Mouse (Mus musculus) splenic B cell, adult 2 months (primary cell): ENCODE data around the gene H2-Aa.
"Not testable (repeated sequence)": the region's sequence is repeated elsewhere in the genome, so short reads cannot be mapped to it uniquely, and the experiment has no call there.

Experiments used
- DNase-seq: peaks from one replicate; pipeline ENCODE4 v3.0.0-alpha.2; 2011; ENCODE audit warnings: low read depth, low spot score
- H3K27me3 ChIP-seq: 2 replicates; pipeline ENCODE4 v1.6.1; 2012; ENCODE audit warnings: mild to moderate bottlenecking, low read length, moderate library complexity, mixed read lengths; ENCODE audit not compliant: control insufficient read depth, poor library complexity, insufficient read depth, severe bottlenecking
- H3K36me3 ChIP-seq: 2 replicates; pipeline ENCODE4 v1.6.1; 2012; ENCODE audit warnings: mild to moderate bottlenecking, low read length, moderate library complexity, mixed read lengths; ENCODE audit not compliant: control insufficient read depth, poor library complexity, insufficient read depth, severe bottlenecking

Gene H2-Aa

DNA sequence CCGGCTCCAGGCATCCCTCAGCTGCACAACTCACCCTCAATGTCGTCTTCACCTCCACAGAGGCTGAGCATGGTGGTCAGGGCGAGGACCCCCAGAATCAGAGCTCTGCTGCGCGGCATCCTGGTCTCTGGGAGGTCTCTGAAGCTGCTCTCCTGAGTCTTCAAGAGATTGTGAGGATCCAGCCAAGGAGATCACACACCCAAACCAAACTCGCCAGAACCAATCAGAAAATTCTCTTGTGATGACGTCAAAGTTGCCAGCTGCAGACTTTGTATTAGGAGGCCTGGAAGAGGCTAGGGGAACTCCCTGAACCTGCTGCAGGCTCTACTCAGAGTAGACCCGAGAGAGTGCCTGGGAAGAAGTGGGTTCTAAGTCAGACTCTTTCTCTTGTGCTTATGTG, at the start of gene H2-Aa:
TSS of gene H2-Aa (minus strand) at position 176 of the 400 bp plus-strand sequence.
- H3K27me3 ChIP-seq: no peaks in the 10 kb centered on the region
- H3K36me3 ChIP-seq: peaks cover 40% of the 10 kb centered on the region
- peak; percentile 99 for DNase-seq

DNA sequence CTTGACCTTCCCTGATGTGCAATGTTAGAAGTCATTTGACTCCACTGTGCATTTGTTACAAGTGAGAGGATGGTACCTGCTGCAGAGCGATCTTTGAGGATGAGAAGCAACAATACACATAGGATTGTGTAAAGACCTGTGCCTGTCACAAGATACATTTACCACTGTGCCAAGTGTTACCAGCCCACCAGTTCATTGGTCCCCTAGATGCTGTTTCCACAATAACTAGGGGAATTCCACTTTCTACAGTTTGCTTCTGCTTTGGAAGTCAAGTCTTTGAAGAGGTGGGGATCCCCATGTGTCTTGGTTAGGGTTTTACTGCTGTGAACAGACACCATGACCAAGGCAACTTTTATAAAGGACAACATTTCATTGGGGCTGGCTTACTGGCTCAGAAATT, 43.6 kb upstream of the H2-Aa start:
- peak; percentile 73 for DNase-seq
- peaks cover 19% of the 10 kb centered on the region for H3K36me3 ChIP-seq

GRCm38 (mm10) chr17:34329807-34330206, 42.2 kb upstream of the H2-Aa start:
- DNase-seq: peak; percentile 79
- no peaks in the 10 kb centered on the region for H3K27me3 ChIP-seq

More for the DNA sequence above, 43.6 kb upstream of the H2-Aa start:
- no peaks in the 10 kb centered on the region for H3K27me3 ChIP-seq

DNA sequence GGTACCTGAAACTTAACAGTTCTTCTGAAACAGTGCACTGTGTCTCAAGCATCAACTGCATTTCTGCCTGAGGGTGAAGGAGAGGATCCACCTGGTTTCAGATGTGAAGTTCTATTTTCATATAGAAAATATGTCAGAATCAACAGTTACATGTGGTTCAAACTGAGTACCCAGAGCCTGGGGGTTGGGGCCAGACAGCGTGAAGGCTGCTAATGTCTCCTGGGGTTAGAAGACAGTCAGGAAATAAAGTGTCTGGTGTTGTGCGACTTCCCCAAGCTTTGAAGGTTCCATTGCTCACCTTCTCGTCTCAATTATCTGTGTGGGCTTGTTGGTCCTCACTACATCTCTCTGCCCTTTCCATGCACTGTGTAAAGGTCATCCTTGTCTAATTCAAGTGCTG, 38.8 kb upstream of the H2-Aa start:
- Histone ChIP-seq H3K27me3 (no peaks in the 10 kb centered on the region), H3K36me3 (no peaks in the 10 kb centered on the region)
- peak; percentile 81 for DNase-seq

More at GRCm38 (mm10) chr17:34329807-34330206, 42.2 kb upstream of the H2-Aa start:
- peaks cover 12% of the 10 kb centered on the region for H3K36me3 ChIP-seq

DNA sequence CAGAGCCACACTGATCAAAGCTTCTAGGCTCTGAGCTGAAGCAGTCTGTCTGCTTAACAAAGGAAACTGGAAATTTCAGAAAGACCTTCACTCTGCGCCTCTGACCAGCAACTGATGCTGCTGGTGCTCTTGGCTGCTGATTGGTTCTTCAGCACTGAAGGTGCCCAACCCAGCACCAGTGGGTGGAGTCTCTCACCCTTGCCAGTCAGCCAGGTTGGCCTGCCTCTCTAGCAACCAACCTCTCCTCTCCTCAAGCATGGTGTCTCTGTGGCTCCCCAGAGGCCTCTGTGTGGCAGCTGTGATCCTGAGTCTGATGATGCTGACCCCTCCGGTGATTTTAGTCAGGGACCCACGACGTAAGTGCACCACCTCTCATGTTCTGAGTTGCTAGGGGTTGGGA, 37.8 kb upstream of the H2-Aa start, which contains the start of gene H2-Eb2:
TSS of gene H2-Eb2 (plus strand) at position 230 of the 400 bp plus-strand sequence.
- peak; percentile 94 for DNase-seq
- H3K36me3 ChIP-seq: no peaks in the 10 kb centered on the region
- H3K27me3 ChIP-seq: no peaks in the 10 kb centered on the region

- Histone ChIP-seq H3K27me3 (no peaks in the 10 kb centered on the region), H3K36me3 (peaks cover 32% of the 10 kb centered on the region)
- peak; percentile 38 for DNase-seq
These were observed 29.7 kb upstream of the H2-Aa start for GRCm38 (mm10) chr17:34317275-34317674.

DNA sequence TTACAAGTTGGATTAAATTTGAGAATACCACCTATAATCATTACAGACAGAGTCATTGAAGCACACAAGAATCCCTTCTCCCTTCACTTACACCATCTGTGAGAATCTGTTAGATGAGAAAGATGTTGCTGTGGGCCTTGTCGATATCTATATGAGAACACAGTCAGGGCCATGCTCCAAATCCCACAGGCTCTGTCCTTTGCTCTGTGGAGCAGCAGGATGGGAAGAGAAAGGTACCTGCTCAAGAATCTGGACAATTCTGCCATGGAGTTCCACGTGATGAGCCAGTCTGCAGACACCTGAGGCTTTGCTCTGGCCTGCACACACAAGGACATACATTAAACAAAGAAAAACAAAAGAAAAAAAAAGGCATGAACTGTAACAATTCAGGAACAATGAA, 29.1 kb upstream of the H2-Aa start:
- Histone ChIP-seq H3K36me3 (peaks cover 37% of the 10 kb centered on the region), H3K27me3 (no peaks in the 10 kb centered on the region)
- peak; percentile 38 for DNase-seq

- Histone ChIP-seq H3K27me3 (no peaks in the 10 kb centered on the region), H3K36me3 (peaks cover 40% of the 10 kb centered on the region)
- peak; percentile 34 for DNase-seq
These were observed 27.9 kb upstream of the H2-Aa start for GRCm38 (mm10) chr17:34315512-34315911.

- DNase-seq: peak; percentile 56
- H3K36me3 ChIP-seq: peaks cover 48% of the 10 kb centered on the region
These were observed 26.7 kb upstream of the H2-Aa start for GRCm38 (mm10) chr17:34314286-34314685.

GRCm38 (mm10) chr17:34313393-34313792, 25.8 kb upstream of the H2-Aa start:
- Histone ChIP-seq H3K27me3 (no peaks in the 10 kb centered on the region), H3K36me3 (peaks cover 52% of the 10 kb centered on the region)
- DNase-seq: peak; percentile 93

More at GRCm38 (mm10) chr17:34314286-34314685, 26.7 kb upstream of the H2-Aa start:
- no peaks in the 10 kb centered on the region for H3K27me3 ChIP-seq

DNA sequence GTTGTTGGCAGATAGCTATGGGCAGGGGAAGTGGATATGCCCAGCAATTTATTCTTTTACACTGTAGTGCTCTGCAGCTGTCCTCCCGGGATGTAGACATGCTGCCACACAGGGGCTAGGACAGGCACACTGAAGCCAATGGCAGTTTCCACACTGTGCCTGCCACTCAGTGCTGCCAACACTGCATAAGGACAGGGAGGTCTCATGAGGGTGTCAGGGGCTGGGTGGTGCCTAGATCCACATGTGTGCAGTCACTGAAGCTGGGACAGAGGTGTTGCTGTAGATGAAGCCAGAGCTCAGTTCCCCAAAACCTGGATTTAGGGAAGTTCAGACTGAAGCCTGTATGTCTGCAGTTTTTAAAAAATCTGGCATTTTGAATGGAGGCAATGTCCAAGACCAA, 24.6 kb upstream of the H2-Aa start:
- peaks cover 63% of the 10 kb centered on the region for H3K36me3 ChIP-seq
- peak; percentile 59 for DNase-seq
- H3K27me3 ChIP-seq: no peaks in the 10 kb centered on the region

DNA sequence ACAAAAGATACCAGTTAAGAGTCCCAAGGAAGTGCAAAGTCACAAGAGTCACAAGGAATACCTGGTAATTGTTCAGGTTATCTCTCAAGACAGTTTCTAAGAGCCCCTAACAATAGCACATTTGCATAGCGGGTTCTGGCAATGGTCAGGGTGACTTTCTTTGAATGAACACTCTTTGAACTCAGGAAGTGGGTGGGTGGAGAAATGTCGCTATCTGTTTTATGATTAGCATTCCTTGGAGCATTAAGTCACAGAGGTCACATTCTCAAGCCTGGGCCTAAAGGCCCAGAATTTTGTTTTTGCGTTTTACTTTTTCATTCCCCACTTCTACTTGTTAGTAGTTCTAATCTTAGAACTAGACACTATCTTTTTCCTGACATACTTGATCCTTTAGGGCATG, 22.9 kb upstream of the H2-Aa start:
- peaks cover 65% of the 10 kb centered on the region for H3K36me3 ChIP-seq
- DNase-seq, H3K27me3 ChIP-seq: not testable (repeated sequence)

- Histone ChIP-seq H3K36me3 (peaks cover 58% of the 10 kb centered on the region), H3K27me3 (no peaks in the 10 kb centered on the region)
- peak; percentile 68 for DNase-seq
These were observed 22.2 kb upstream of the H2-Aa start for GRCm38 (mm10) chr17:34309683-34310385.

DNA sequence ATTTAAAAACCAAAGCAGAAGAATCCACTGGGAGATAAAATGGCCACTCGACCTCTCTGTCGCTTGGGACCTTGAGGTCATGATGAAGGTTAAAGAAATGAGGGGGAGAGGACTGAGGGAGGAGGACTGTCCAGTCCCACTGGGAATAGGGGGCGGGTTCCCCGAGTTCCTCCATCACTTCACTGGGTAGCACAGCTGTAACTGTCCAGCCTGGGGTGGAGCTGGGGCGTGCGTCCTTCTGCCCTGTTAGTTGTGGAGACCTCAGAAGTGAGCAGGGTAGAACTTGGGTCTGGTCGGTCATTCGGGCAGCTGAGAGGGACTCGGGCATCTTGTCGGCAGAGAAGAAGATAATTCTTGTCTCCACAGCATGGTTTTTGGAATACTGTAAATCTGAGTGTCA, 21.6 kb upstream of the H2-Aa start:
- DNase-seq: peak; percentile 54
- no peaks in the 10 kb centered on the region for H3K27me3 ChIP-seq
- H3K36me3 ChIP-seq: peaks cover 54% of the 10 kb centered on the region

GRCm38 (mm10) chr17:34308161-34308560, 20.5 kb upstream of the H2-Aa start:
- peak; percentile 58 for DNase-seq
- H3K27me3 ChIP-seq: no peaks in the 10 kb centered on the region
- H3K36me3 ChIP-seq: peaks cover 47% of the 10 kb centered on the region
